Mouse (Mus musculus): ENCODE results near the gene Dcdc2c. TPM values are rescaled to one million over a fixed set of nuclear protein-coding genes. Genes with fewer than 3 reads are reported as not detected.

Gene Dcdc2c
- total and polyA plus RNA-seq, 3 experiments = not detected

GRCm38 (mm10) chr12:28582423-28582822 is 30.2 kb upstream of the Dcdc2c start, which contains the start of gene Allc:
Gene Allc (minus strand): TSS chr12:28582523.
- TF ChIP-seq CHD1 (IDR thresholded peaks at IDR 0.05; ENCODE audit: low read depth, low read length) (no peak), USF2 (conservative IDR thresholded peaks at IDR 0.05; ENCODE audit: low read depth, low read length) (no peak), MAZ (IDR thresholded peaks at IDR 0.05; ENCODE audit: low read depth, low read length) (no peak), IRF4 (IDR thresholded peaks at IDR 0.05; ENCODE audit: low read depth, low read length) (no peak), CTCF (conservative IDR thresholded peaks at IDR 0.05 in 1 of 2, IDR thresholded peaks at IDR 0.05 in 1 of 2; ENCODE audit: low read depth in 2 of 2, low read length in 2 of 2) (no peak), HCFC1 (IDR thresholded peaks at IDR 0.05; ENCODE audit: low read depth, low read length) (no peak), KAT2A (IDR thresholded peaks at IDR 0.05; ENCODE audit: insufficient replicate concordance, low read length) (no peak), MEF2A (IDR thresholded peaks at IDR 0.05; ENCODE audit: borderline replicate concordance, low read depth, low read length) (no peak), BHLHE40 (IDR thresholded peaks at IDR 0.05; ENCODE audit: low read depth, low read length) (no peak), SMC3 (IDR thresholded peaks at IDR 0.05; ENCODE audit: low read depth, low read length) (no peak)
- Histone ChIP-seq H3K4me1 (ENCODE audit: control insufficient read depth in 1 of 2, insufficient read depth in 2 of 2) (no peaks in the 10 kb centered on the region), H3K79me2 (replicated peaks; ENCODE audit: control insufficient read depth, extremely low read depth, insufficient read depth, poor library complexity, severe bottlenecking) (no peaks in the 10 kb centered on the region), H3K27ac (ENCODE audit: insufficient read depth, low read depth) (no peak within 1 kb of the TSS), H3K9me3 (replicated peaks; ENCODE audit: low read length) (no peaks in the 10 kb centered on the region), H3K9ac (ENCODE audit: insufficient read depth, low read depth) (no peak within 1 kb of the TSS), H3K4me2 (ENCODE audit: insufficient read depth, low read depth, poor library complexity, severe bottlenecking) (no peak within 1 kb of the TSS), H3K36me3 (replicated peaks in 1 of 2; ENCODE audit: control insufficient read depth in 1 of 2, insufficient read depth in 1 of 2, low read length in 1 of 2) (no peaks in the 10 kb centered on the region), H3K4me3 (replicated peaks in 1 of 3; ENCODE audit: low read depth in 2 of 3, low read length in 2 of 3, poor library complexity in 1 of 3) (no peak within 1 kb of the TSS), H3K27me3 (replicated peaks) (peaks cover 23% of the 10 kb centered on the region)
- no peak for DNase-seq (ENCODE audit: extremely low read depth)
- in situ Hi-C loops (cut with MboI; ENCODE audit: low pct_ligation_motif_present, low pct_unique_long_range_greater_than_20kb, low sequenced_read_pairs) = loop anchor here (25.0 kb wide), 1 partner anchor 530 kb away; no protein-coding TSS in a partner anchor
- dilution Hi-C loops (cut with MboI; ENCODE audit: extremely low pct_ligation_motif_present, extremely low pct_unique_long_range_greater_than_20kb, low sequenced_read_pairs) = no loop called here

GRCm38 (mm10) chr12:28579132-28579531 is 26.9 kb upstream of the Dcdc2c start:
- dilution Hi-C loops (cut with MboI; ENCODE audit: extremely low pct_ligation_motif_present, extremely low pct_unique_long_range_greater_than_20kb, low sequenced_read_pairs) = no loop called here
- no peak for TF ChIP-seq JUND (conservative IDR thresholded peaks at IDR 0.05; ENCODE audit: low read depth, low read length)
- no peak for TF ChIP-seq KAT2A (IDR thresholded peaks at IDR 0.05; ENCODE audit: insufficient replicate concordance, low read length)
- TF ChIP-seq NRF1 (IDR thresholded peaks at IDR 0.05; ENCODE audit: low read depth, low read length) = no peak
- no peak for TF ChIP-seq TCF12 (IDR thresholded peaks at IDR 0.05; ENCODE audit: low read depth, low read length)
- TF ChIP-seq RAD21 (IDR thresholded peaks at IDR 0.05; ENCODE audit: low read depth, low read length) = peak; percentile 58
- TF ChIP-seq MAX (IDR thresholded peaks at IDR 0.05; ENCODE audit: low read length) = no peak
- peak; percentile 46 for TF ChIP-seq SMC3 (IDR thresholded peaks at IDR 0.05; ENCODE audit: low read depth, low read length)
- no peak for TF ChIP-seq UBTF (IDR thresholded peaks at IDR 0.05; ENCODE audit: low read depth, low read length)
- TF ChIP-seq CTCF (conservative IDR thresholded peaks at IDR 0.05 in 1 of 2, IDR thresholded peaks at IDR 0.05 in 1 of 2; ENCODE audit: low read depth in 2 of 2, low read length in 2 of 2) = peak; percentile 65 to 70
- no peak for TF ChIP-seq USF1 (IDR thresholded peaks at IDR 0.05; ENCODE audit: low read depth, low read length)
- no peaks in the 10 kb centered on the region for H3K79me2 ChIP-seq (replicated peaks; ENCODE audit: control insufficient read depth, extremely low read depth, insufficient read depth, poor library complexity, severe bottlenecking)
- H3K9me3 ChIP-seq (replicated peaks; ENCODE audit: low read length) = no peaks in the 10 kb centered on the region
- H3K36me3 ChIP-seq (replicated peaks in 1 of 2; ENCODE audit: control insufficient read depth in 1 of 2, insufficient read depth in 1 of 2, low read length in 1 of 2) = no peaks in the 10 kb centered on the region
- no peak overlapping the region for H3K4me3 ChIP-seq (replicated peaks in 1 of 3; ENCODE audit: low read depth in 2 of 3, low read length in 2 of 3, poor library complexity in 1 of 3)
- peak; percentile 27 for DNase-seq (ENCODE audit: extremely low read depth)
- H3K4me1 ChIP-seq (ENCODE audit: control insufficient read depth in 1 of 2, insufficient read depth in 2 of 2) = no peaks in the 10 kb centered on the region
- no peak overlapping the region for H3K9ac ChIP-seq (ENCODE audit: insufficient read depth, low read depth)
- in situ Hi-C loops (cut with MboI; ENCODE audit: low pct_ligation_motif_present, low pct_unique_long_range_greater_than_20kb, low sequenced_read_pairs) = loop anchor here (25.0 kb wide), 1 partner anchor 533 kb away; no protein-coding TSS in a partner anchor
- no peak overlapping the region for H3K27ac ChIP-seq (ENCODE audit: insufficient read depth, low read depth)
- peaks cover 5% of the 10 kb centered on the region for H3K27me3 ChIP-seq (replicated peaks)
- H3K4me2 ChIP-seq (ENCODE audit: insufficient read depth, low read depth, poor library complexity, severe bottlenecking) = no peak overlapping the region
